Mouse (Mus musculus): Measurements from ENCODE around the gene Tnp1.

The Tnp1 gene
- long read RNA-seq, experiment 1: 0 reads
- long read RNA-seq, experiment 2: 0 reads

- intact Hi-C loops (cut with DNase I): no loop called here
Measured at GRCm38 (mm10) chr1:73015731-73016130, at the start of gene Tnp1. Gene Tnp1 (minus strand): TSS chr1:73015909.

GRCm38 (mm10) chr1:73064336-73064735 lies 48.6 kb upstream of the Tnp1 start:
- intact Hi-C loops (cut with DNase I): no loop called here

- intact Hi-C loops (cut with DNase I): no loop called here
Measured at GRCm38 (mm10) chr1:73061491-73062233, 46.0 kb upstream of the Tnp1 start.

GRCm38 (mm10) chr1:73060271-73060670 lies 44.6 kb upstream of the Tnp1 start:
- intact Hi-C loops (cut with DNase I): no loop called here

- intact Hi-C loops (cut with DNase I): no loop called here
Measured at GRCm38 (mm10) chr1:73056266-73057001, 40.7 kb upstream of the Tnp1 start.

GRCm38 (mm10) chr1:73055820-73056219 lies 40.1 kb upstream of the Tnp1 start:
- intact Hi-C loops (cut with DNase I): no loop called here

GRCm38 (mm10) chr1:73055206-73055605 lies 39.5 kb upstream of the Tnp1 start:
- intact Hi-C loops (cut with DNase I): no loop called here

GRCm38 (mm10) chr1:73053545-73054326 lies 38.0 kb upstream of the Tnp1 start:
- intact Hi-C loops (cut with DNase I): no loop called here

GRCm38 (mm10) chr1:73046896-73047672 lies 31.4 kb upstream of the Tnp1 start:
- intact Hi-C loops (cut with DNase I): no loop called here

- intact Hi-C loops (cut with DNase I): no loop called here
Measured at GRCm38 (mm10) chr1:73045948-73046685, 30.4 kb upstream of the Tnp1 start.

GRCm38 (mm10) chr1:73043671-73044070 lies 28.0 kb upstream of the Tnp1 start:
- intact Hi-C loops (cut with DNase I): no loop called here

- intact Hi-C loops (cut with DNase I): no loop called here
Measured at GRCm38 (mm10) chr1:73040691-73041425, 25.1 kb upstream of the Tnp1 start.

- intact Hi-C loops (cut with DNase I): no loop called here
Measured at GRCm38 (mm10) chr1:73038532-73038931, 22.8 kb upstream of the Tnp1 start.

- intact Hi-C loops (cut with DNase I): no loop called here
Measured at GRCm38 (mm10) chr1:73036536-73036935, 20.8 kb upstream of the Tnp1 start.

- intact Hi-C loops (cut with DNase I): no loop called here
Measured at GRCm38 (mm10) chr1:73035726-73036125, 20.0 kb upstream of the Tnp1 start.

- intact Hi-C loops (cut with DNase I): no loop called here
Measured at GRCm38 (mm10) chr1:73032491-73032890, 16.8 kb upstream of the Tnp1 start.

- intact Hi-C loops (cut with DNase I): no loop called here
Measured at GRCm38 (mm10) chr1:73028741-73029140, 13.0 kb upstream of the Tnp1 start.

GRCm38 (mm10) chr1:73027381-73027780 lies 11.7 kb upstream of the Tnp1 start:
- intact Hi-C loops (cut with DNase I): no loop called here

GRCm38 (mm10) chr1:73026786-73027299 lies 11.1 kb upstream of the Tnp1 start:
- intact Hi-C loops (cut with DNase I): no loop called here

All from adrenal gland (tissue).